Mouse (Mus musculus) spleen, adult 18-20 months (tissue): ENCODE measurements around the gene Fbn1.
A peak's percentile ranks its signal among the peaks of the same experiment; 100 is the strongest.

Source experiments
- DNase-seq, 2 experiments: peaks; one replicate each; pipeline ENCODE4 v3.0.0; 2022; ENCODE audit warnings: mixed read lengths in 2 of 2

Fbn1 gene

GRCm38 (mm10) chr2:125507893-125508292 is at the start of gene Fbn1:
Gene Fbn1 (minus strand): TSS chr2:125507993.
- no peak for DNase-seq

- no peak for DNase-seq
These were observed 48.0 kb upstream of the Fbn1 start for GRCm38 (mm10) chr2:125555830-125556229.

- DNase-seq, result no peak
These were observed 41.2 kb upstream of the Fbn1 start for GRCm38 (mm10) chr2:125548806-125549578.

GRCm38 (mm10) chr2:125544986-125545385 is 37.2 kb upstream of the Fbn1 start:
- DNase-seq, result no peak

- no peak for DNase-seq
These were observed 35.9 kb upstream of the Fbn1 start for GRCm38 (mm10) chr2:125543646-125544045.

- no peak for DNase-seq
These were observed 33.7 kb upstream of the Fbn1 start for GRCm38 (mm10) chr2:125541451-125541850.

GRCm38 (mm10) chr2:125540579-125540978 is 32.8 kb upstream of the Fbn1 start:
- DNase-seq, result no peak

- no peak for DNase-seq
These were observed 31.8 kb upstream of the Fbn1 start for GRCm38 (mm10) chr2:125539640-125540039.

GRCm38 (mm10) chr2:125530665-125531064 is 22.9 kb upstream of the Fbn1 start:
- DNase-seq, result no peak

DNA sequence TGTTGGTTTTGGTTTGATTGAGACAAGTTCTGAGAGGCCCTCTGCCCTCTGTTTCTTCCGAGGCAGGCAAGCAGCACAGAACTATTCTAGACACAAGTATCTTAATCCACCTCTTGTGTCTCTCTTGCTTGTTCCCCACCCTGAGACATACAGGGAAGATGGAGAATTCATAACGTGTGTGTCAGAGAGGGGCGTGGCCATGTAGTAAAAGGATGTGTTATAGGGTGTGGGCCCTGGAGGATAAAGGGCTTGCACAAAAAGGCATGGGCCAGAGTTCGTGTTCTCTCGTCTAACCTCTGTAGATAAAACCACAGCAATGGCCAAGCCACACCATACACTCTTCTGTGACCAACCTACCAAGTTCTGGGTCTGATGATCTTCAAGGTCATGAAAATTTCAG is 18.8 kb upstream of the Fbn1 start:
- DNase-seq, result no peak

- DNase-seq, result no peak
These were observed 17.7 kb upstream of the Fbn1 start for GRCm38 (mm10) chr2:125525484-125525883.

- peak in 1 of 2 experiments; percentile 4 for DNase-seq
These were observed 8.8 kb upstream of the Fbn1 start for GRCm38 (mm10) chr2:125516594-125516993.

DNA sequence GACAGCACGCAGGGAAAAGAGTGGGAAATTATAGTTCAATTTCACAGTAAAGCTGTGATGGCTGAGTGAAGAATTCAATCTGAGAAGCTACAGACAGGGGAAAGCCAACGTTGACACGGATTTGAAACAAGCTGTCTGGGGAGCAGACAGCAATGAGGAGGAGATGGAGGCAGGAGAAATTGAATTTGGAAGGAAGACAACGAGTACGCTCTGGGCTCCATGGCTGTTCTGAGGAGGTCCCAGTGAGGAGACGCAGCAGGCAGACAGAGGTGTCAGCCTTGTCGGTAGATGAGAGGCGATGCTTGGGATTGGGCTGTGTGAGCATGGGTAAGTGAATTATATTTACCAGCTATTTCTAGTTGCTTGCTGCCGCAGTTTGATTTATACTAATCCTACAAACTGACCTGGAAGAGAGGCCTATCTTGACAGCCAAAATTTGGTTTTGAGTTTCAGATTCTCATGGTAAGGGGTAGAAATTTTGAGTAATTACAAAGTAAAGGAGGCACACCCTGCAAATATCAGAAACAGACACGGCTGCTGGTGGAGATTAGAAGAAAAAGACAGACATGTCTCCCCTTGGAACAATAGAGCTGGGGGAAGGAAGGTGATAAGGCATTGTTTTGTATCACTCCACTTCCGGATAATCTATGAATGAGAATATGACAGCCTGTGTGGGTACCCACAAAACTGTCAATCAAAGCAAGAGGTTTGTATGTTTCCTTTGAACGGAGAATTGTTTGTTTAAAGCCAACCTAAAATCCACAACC is 7.7 kb upstream of the Fbn1 start:
- DNase-seq, result no peak

GRCm38 (mm10) chr2:125514391-125514790 is 6.6 kb upstream of the Fbn1 start:
- DNase-seq, result no peak

- DNase-seq, result no peak
These were observed 4.8 kb upstream of the Fbn1 start for GRCm38 (mm10) chr2:125512544-125512943.

GRCm38 (mm10) chr2:125511898-125512297 is 4.1 kb upstream of the Fbn1 start:
- no peak for DNase-seq

GRCm38 (mm10) chr2:125510752-125511151 is 3.0 kb upstream of the Fbn1 start:
- DNase-seq, result no peak

DNA sequence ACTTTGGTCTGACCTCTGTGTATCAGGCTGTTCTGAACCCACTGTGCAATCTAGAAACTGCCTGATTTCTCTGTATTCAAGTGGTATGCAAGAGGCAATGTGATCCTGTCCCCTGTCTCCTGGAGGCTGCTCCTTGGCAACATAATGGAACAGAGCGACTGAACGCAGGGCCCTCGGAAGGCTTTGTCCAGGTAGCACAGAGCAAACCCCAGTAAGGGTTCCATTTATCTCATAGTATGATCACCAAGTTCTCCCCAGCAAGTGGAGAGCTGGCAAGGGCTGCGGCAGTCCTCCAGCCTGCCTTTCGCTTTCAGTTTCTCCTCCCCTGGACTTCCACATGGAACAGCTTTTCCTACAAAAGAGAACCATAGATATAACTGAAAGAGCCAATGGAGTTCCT is 588 bp upstream of the Fbn1 start:
- DNase-seq, result no peak

GRCm38 (mm10) chr2:125506316-125507054 is 1.3 kb downstream of the Fbn1 start:
- DNase-seq, result peak in 1 of 2 experiments; percentile 5

DNA sequence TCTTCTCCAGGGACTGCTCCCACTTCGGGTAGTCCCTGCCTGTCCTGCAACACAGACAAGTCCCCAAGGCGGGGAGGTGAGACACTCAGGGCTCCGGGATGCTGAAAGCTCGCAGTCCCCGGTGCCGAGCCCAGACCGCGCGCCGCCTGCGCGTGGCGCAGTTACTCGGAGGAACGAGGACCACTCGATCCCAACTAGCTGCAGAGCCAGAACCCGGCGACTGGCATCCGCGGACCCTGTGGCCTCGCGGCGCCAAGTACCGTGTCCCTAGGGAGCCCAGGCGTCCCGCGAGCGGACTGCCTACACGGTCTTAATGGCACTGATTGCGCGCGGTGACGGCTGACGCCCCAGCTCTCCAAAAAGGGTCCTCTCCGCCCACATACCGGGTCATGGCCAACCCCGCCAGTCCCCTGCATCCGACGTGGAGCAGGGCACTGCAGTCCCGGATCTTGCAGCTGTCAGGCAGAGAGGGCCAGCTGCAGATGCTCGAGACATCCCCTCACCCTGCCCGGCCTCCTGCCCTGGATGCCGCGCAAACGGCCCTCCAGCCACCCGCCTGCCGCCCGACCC is 2.0 kb downstream of the Fbn1 start:
- peak in 1 of 2 experiments; percentile 8 for DNase-seq

- no peak for DNase-seq
These were observed 2.6 kb downstream of the Fbn1 start, which contains the start of gene Gm9913 for GRCm38 (mm10) chr2:125505006-125505745. Gene Gm9913 (plus strand): TSS chr2:125505089.

DNA sequence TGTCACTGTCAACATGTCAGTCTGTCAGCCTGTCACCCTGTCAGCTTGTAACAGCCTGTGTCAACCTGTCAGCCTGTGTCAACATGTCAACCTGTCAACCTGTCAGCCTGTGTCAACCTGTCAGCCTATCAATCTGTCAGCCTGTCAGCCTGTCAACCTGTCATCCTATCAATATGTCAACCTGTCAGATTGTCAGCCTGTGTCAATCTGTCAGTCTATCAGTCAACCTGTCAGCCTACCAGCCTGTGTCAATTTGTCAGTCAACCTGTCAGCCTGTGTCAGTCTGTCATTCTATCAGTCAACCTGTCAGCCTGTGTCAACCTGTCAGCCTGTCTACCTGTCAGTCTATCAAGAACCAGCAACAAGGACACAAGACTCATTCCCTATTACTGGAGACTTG is 6.3 kb downstream of the Fbn1 start:
- DNase-seq, result no peak
